Mouse (Mus musculus): ENCODE data around the gene Surf2. TPM values are rescaled to one million over a fixed set of nuclear protein-coding genes. Genes with fewer than 3 reads are reported as not detected.
A peak's percentile ranks its signal among the peaks of the same experiment; 100 is the strongest.

Gene Surf2
- polyA plus RNA-seq, 1 experiment from 2014 or later, result 44.5 TPM

DNA sequence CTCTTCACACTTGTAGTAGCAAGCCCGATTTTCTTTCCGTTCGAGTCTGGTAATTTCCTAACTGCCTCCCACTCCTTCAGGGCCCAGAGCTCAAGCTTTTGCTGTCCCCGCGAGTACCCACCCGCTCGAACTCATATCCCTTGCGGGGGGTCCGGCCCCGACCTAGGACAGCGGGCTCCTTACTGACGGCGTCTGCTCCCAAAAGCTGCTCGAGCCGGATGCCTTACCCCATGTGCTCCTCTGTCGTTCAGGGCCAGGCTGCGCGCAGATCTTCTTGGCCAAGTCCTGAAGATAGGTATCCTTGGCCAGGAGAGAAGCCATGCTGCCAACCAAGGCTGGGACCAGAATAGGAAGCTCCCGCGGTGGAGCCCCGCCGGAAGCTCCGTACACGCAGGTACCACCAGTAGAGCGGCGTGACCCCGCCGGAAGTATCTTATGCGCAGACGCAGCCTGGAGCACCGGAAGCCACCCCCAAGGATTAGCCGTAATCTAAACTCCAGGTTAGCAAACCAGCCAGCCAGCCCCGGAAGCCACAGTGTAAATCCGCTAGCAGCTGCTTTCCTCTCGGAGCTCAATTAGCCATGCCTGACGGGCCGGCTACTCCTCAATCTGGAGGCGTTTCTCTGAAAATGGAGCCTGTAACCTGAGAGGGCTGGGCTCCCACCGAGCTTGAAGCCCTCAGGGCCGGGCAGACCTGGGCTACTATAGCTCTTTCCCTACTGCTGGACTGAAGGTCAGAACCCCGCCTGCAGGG, 13.5 kb upstream of the Surf2 start, which contains the start of gene Surf6:
Surf6 (minus strand) TSS at position 413 of the 754 bp plus-strand sequence.
- Histone ChIP-seq H3K4me1 (replicated peaks; ENCODE audit: control insufficient read depth, insufficient read depth, low read length) (peaks cover 7% of the 10 kb centered on the region), H3K4me3 (ENCODE audit: low read depth, low read length) (peak within 1 kb of the TSS; percentile 80), H3K27me3 (ENCODE audit: control insufficient read depth, insufficient read depth, low read length) (no peaks in the 10 kb centered on the region), H3K36me3 (ENCODE audit: control insufficient read depth, insufficient read depth, low read length) (peaks cover 7% of the 10 kb centered on the region), H3K4me2 (ENCODE audit: low read depth, low read length, severe bottlenecking) (peak within 1 kb of the TSS; percentile 78), H3K27ac (ENCODE audit: low read depth, low read length) (peak within 1 kb of the TSS; percentile 82), H3K9me3 (ENCODE audit: control insufficient read depth, low read length) (no peaks in the 10 kb centered on the region), H3K9ac (ENCODE audit: low read length) (peak within 1 kb of the TSS; percentile 74)
- peak; percentile 96 for DNase-seq (ENCODE audit: low spot score)
- under 1% methylated on average over 41 of the region's 41 CpGs for WGBS
- peak; percentile 94 for ATAC-seq (replicated peaks; ENCODE audit: low FRiP score)

DNA sequence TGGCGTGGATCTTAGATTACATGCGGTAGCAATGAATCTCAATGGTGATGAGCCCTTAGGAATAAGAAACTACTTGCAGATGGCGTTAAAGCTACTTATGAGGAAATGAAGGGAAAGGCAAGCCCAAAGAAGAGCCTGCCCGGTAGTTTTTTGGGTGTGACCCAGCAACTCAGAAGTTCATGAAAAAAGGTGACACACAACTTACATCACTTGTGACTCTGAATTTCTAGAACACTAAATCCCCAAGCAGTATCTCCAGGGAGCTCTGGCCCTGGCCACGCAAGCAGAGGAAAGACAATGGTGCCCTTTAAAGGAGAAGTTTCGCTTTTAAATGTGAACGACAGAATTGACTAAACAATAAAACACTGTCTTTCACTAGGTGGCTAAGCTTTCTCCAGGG, 12.9 kb upstream of the Surf2 start:
- peak overlapping the region; percentile 74 for H3K9ac ChIP-seq (ENCODE audit: low read length)
- H3K4me2 ChIP-seq (ENCODE audit: low read depth, low read length, severe bottlenecking), result peak overlapping the region; percentile 78
- no peak for ATAC-seq (replicated peaks; ENCODE audit: low FRiP score)
- H3K27ac ChIP-seq (ENCODE audit: low read depth, low read length), result peak overlapping the region; percentile 82
- no peaks in the 10 kb centered on the region for H3K27me3 ChIP-seq (ENCODE audit: control insufficient read depth, insufficient read depth, low read length)
- H3K4me3 ChIP-seq (ENCODE audit: low read depth, low read length), result peak overlapping the region; percentile 80
- WGBS, result 10% methylated on average over 7 of the region's 7 CpGs
- DNase-seq (ENCODE audit: low spot score), result peak; percentile 43
- no peaks in the 10 kb centered on the region for H3K9me3 ChIP-seq (ENCODE audit: control insufficient read depth, low read length)
- peaks cover 7% of the 10 kb centered on the region for H3K4me1 ChIP-seq (replicated peaks; ENCODE audit: control insufficient read depth, insufficient read depth, low read length)
- peaks cover 8% of the 10 kb centered on the region for H3K36me3 ChIP-seq (ENCODE audit: control insufficient read depth, insufficient read depth, low read length)

DNA sequence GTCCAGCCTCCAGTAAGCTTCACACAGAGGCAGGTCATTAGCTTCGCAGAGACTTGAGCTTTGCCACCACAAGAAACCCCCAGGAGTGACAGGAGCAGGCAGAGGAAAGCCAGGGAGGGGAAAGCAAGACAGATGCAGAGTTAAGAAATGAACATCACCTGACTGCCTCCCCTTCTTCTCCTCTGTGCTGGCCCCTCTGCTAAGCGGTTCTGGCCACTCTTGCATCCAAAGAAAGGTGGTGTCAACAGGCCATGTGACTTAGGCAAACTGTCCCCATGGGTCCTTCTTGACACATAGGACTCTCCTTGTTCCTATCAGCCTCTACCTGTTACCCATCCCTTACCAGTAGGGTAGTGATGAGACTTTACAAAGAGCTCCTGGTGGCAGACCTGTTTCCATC, 10.2 kb upstream of the Surf2 start:
- peaks cover 5% of the 10 kb centered on the region; the same call in 1 of the 2 replicates for H3K36me3 ChIP-seq (ENCODE audit: control insufficient read depth, insufficient read depth, low read length)
- no peak overlapping the region for H3K4me3 ChIP-seq (ENCODE audit: low read depth, low read length)
- peaks cover 10% of the 10 kb centered on the region for H3K4me1 ChIP-seq (replicated peaks; ENCODE audit: control insufficient read depth, insufficient read depth, low read length)
- no peak for ATAC-seq (replicated peaks; ENCODE audit: low FRiP score)
- no peaks in the 10 kb centered on the region for H3K9me3 ChIP-seq (ENCODE audit: control insufficient read depth, low read length)
- H3K27ac ChIP-seq (ENCODE audit: low read depth, low read length), result no peak overlapping the region
- no peak overlapping the region for H3K4me2 ChIP-seq (ENCODE audit: low read depth, low read length, severe bottlenecking)
- 85% methylated on average over 2 of the region's 2 CpGs for WGBS
- peak; percentile 40 for DNase-seq (ENCODE audit: low spot score)
- H3K9ac ChIP-seq (ENCODE audit: low read length), result no peak overlapping the region
- no peaks in the 10 kb centered on the region for H3K27me3 ChIP-seq (ENCODE audit: control insufficient read depth, insufficient read depth, low read length)

DNA sequence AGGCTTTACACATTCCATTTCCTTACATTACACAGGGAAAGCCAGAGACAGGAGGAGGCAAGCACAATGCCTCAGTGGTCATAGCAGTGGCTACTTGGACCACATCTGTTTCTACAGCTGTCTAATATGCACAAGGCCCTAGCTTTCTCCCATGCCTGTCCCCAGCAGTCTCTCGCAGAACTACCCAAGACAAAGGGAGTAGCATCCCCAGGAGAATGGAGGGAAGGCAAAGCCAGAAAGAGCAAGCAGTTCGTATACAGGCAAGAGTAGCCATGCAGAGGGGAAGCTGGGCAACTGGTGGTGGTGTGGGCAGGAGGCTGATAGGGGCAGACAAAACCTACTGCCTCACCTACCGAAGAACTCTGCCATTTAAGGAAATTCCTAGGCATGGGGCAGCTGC, 9.7 kb upstream of the Surf2 start:
- DNase-seq (ENCODE audit: low spot score) (no peak), ATAC-seq (replicated peaks; ENCODE audit: low FRiP score) (no peak)
- Histone ChIP-seq H3K4me1 (replicated peaks; ENCODE audit: control insufficient read depth, insufficient read depth, low read length) (peaks cover 10% of the 10 kb centered on the region), H3K27ac (ENCODE audit: low read depth, low read length) (no peak overlapping the region), H3K9me3 (ENCODE audit: control insufficient read depth, low read length) (no peaks in the 10 kb centered on the region), H3K9ac (ENCODE audit: low read length) (no peak overlapping the region), H3K4me3 (ENCODE audit: low read depth, low read length) (no peak overlapping the region), H3K27me3 (ENCODE audit: control insufficient read depth, insufficient read depth, low read length) (no peaks in the 10 kb centered on the region), H3K4me2 (ENCODE audit: low read depth, low read length, severe bottlenecking) (no peak overlapping the region), H3K36me3 (ENCODE audit: control insufficient read depth, insufficient read depth, low read length) (peaks cover 5% of the 10 kb centered on the region; the same call in 1 of the 2 replicates)
- WGBS, result 85% methylated on average over 3 of the region's 3 CpGs

DNA sequence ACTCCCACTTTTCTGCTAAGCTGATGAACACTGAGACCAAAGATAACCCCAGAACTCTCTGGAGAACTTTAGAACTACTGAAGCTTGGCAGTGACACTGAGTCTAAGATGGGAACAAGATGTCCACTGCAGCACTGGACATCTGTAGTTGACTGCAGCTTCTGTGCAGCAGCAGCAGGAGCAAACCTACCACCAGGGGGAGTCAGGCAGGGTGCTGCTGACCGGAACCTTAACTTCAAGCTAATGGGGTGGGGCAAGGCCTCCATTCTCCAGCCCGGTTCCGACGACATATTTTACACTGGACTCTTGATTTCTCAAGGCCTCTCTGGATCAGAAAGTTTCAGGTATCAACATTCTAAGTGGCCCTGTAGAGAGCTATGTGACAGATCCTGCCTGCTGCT, 9.1 kb upstream of the Surf2 start:
- WGBS, result 68% methylated on average over 4 of the region's 4 CpGs
- H3K9ac ChIP-seq (ENCODE audit: low read length), result no peak overlapping the region
- H3K4me1 ChIP-seq (replicated peaks; ENCODE audit: control insufficient read depth, insufficient read depth, low read length), result peaks cover 6% of the 10 kb centered on the region
- H3K4me2 ChIP-seq (ENCODE audit: low read depth, low read length, severe bottlenecking), result no peak overlapping the region
- no peaks in the 10 kb centered on the region for H3K27me3 ChIP-seq (ENCODE audit: control insufficient read depth, insufficient read depth, low read length)
- no peaks in the 10 kb centered on the region for H3K9me3 ChIP-seq (ENCODE audit: control insufficient read depth, low read length)
- peaks cover 6% of the 10 kb centered on the region; the same call in 1 of the 2 replicates for H3K36me3 ChIP-seq (ENCODE audit: control insufficient read depth, insufficient read depth, low read length)
- no peak overlapping the region for H3K4me3 ChIP-seq (ENCODE audit: low read depth, low read length)
- DNase-seq (ENCODE audit: low spot score), result peak; percentile 57
- ATAC-seq (replicated peaks; ENCODE audit: low FRiP score), result no peak
- no peak overlapping the region for H3K27ac ChIP-seq (ENCODE audit: low read depth, low read length)

DNA sequence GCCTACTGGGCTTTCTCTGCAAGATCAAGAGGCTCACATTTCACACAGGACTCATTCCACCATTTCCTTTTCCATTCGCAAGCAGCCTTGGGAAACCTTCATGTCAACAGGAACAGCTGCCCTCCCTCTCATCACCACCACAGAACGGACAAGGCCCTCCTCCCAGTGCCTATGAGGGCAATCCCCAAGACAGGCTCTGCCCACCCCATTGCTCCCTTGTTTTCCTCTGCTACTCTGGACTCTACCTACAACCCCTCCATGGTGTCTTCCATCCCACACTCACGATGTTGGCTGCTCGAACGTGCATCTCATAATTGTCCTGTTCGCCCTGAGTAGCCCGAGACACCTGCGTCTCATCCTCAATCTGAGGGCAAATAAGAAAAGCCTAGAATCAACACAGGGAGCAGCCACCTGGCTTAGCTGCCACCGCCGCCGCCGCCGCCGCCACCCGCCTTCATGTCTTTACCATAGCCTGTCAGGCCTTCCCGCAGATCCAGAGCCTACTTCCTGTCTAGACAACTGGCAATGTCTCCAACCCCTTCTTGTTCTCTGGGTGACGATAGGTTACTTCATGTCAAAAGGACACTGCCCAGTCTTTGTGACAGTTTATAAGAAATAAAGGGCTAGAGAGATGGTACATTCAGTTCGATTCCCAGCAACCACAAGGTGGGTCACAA, 7.3 kb upstream of the Surf2 start:
- WGBS, result 87% methylated on average over 18 of the region's 18 CpGs
- peak overlapping the region; percentile 47 for H3K9ac ChIP-seq (ENCODE audit: low read length)
- ATAC-seq (replicated peaks; ENCODE audit: low FRiP score), result no peak
- peak overlapping the region; percentile 60; the same call in 1 of the 2 replicates for H3K4me2 ChIP-seq (ENCODE audit: low read depth, low read length, severe bottlenecking)
- peaks cover 21% of the 10 kb centered on the region; the same call in 1 of the 2 replicates for H3K36me3 ChIP-seq (ENCODE audit: control insufficient read depth, insufficient read depth, low read length)
- H3K27ac ChIP-seq (ENCODE audit: low read depth, low read length), result no peak overlapping the region
- H3K27me3 ChIP-seq (ENCODE audit: control insufficient read depth, insufficient read depth, low read length), result no peaks in the 10 kb centered on the region
- H3K4me1 ChIP-seq (replicated peaks; ENCODE audit: control insufficient read depth, insufficient read depth, low read length), result peaks cover 8% of the 10 kb centered on the region
- H3K4me3 ChIP-seq (ENCODE audit: low read depth, low read length), result peak overlapping the region; percentile 93
- no peaks in the 10 kb centered on the region for H3K9me3 ChIP-seq (ENCODE audit: control insufficient read depth, low read length)
- DNase-seq (ENCODE audit: low spot score), result peak; percentile 50

DNA sequence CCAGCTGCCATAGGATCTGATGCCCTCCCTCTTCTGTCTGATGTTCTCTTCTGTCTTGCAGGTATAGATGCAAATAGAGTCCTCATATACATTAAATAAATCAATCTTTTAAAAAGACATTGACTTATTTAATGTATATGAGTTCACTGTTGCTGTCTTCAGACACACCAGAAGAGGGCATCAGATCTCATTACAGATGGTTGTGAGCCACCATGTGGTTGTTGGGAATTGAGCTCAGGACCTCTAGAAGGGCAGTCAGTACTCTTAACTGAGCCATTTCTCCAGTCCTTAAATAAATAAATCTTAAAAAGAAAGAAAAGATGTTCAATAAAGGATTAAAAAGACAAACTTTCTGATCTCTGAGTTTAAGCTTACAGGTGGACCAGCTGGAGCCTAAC, 6.8 kb upstream of the Surf2 start:
- Histone ChIP-seq H3K4me2 (ENCODE audit: low read depth, low read length, severe bottlenecking) (peak overlapping the region; percentile 60), H3K4me1 (replicated peaks; ENCODE audit: control insufficient read depth, insufficient read depth, low read length) (peaks cover 8% of the 10 kb centered on the region), H3K27me3 (ENCODE audit: control insufficient read depth, insufficient read depth, low read length) (no peaks in the 10 kb centered on the region), H3K36me3 (ENCODE audit: control insufficient read depth, insufficient read depth, low read length) (peaks cover 24% of the 10 kb centered on the region; the same call in 1 of the 2 replicates), H3K4me3 (ENCODE audit: low read depth, low read length) (peak overlapping the region; percentile 93), H3K27ac (ENCODE audit: low read depth, low read length) (0 out of 2 replicates have a peak overlapping the region, but pooled peaks have one; percentile 18), H3K9me3 (ENCODE audit: control insufficient read depth, low read length) (no peaks in the 10 kb centered on the region), H3K9ac (ENCODE audit: low read length) (peak overlapping the region; percentile 76)
- ATAC-seq (replicated peaks; ENCODE audit: low FRiP score) (no peak), DNase-seq (ENCODE audit: low spot score) (no peak)

DNA sequence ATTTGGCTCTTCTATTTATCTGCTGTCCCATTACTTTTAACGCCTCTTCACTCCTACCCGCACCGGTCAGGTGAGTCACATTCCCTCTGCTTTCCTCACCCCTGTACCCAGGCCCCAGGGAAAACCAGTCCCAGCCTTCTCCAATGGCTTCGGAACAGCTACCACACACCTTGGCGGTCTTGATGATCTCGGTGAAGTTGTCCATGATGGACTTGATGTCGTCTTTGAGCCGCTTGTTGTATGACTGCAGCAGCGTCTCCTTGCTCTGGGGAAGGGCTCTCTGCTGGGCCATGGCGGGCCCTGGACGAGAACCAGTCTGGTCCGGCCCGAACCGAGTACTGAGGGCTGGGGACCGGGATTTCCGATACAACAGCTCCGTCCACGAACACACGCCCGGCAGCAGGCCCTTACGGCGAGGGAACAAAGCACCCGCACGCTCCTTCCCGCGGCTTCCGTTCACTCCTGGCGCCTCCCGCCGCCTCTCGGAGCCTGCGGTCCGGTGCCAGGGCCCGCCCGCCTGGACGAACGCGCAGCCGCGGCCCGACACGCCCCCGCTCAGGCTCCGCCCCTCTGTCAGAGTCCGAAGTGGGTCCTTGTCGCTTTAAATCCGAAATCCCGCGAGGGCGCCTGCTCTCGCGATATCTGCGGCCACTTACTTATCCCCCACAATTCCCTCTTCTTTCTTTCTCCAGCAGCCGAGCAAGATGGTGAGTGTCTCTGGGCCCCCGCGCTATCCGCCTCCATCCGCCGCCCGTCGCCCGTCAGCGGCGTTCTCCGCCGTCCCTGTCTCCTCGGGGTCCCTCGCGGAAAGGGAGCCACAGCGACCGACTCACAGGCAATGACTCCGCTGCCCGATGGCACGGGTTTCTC, 5.8 kb upstream of the Surf2 start, which contains the start of the genes Med22 and Rpl7a:
Med22 (minus strand) TSS at position 554 of the 870 bp plus-strand sequence.
Rpl7a (plus strand) TSS at position 641 of the 870 bp plus-strand sequence.
- Histone ChIP-seq H3K4me3 (ENCODE audit: low read depth, low read length) (peak within 1 kb of the TSS; percentile 93), H3K4me1 (replicated peaks; ENCODE audit: control insufficient read depth, insufficient read depth, low read length) (peaks cover 10% of the 10 kb centered on the region), H3K27me3 (ENCODE audit: control insufficient read depth, insufficient read depth, low read length) (no peaks in the 10 kb centered on the region), H3K36me3 (ENCODE audit: control insufficient read depth, insufficient read depth, low read length) (peaks cover 24% of the 10 kb centered on the region; the same call in 1 of the 2 replicates), H3K27ac (ENCODE audit: low read depth, low read length) (peak within 1 kb of the TSS; percentile 85), H3K9ac (ENCODE audit: low read length) (peak within 1 kb of the TSS; percentile 95), H3K4me2 (ENCODE audit: low read depth, low read length, severe bottlenecking) (peak within 1 kb of the TSS; percentile 98), H3K9me3 (ENCODE audit: control insufficient read depth, low read length) (no peaks in the 10 kb centered on the region)
- 0% methylated on average over 74 of the region's 74 CpGs for WGBS
- DNase-seq (ENCODE audit: low spot score), result peak; percentile 100
- ATAC-seq (replicated peaks; ENCODE audit: low FRiP score), result peak; percentile 93

Data from forebrain, embryonic 11.5 days (tissue).